Mouse (Mus musculus) kidney, embryonic 16.5 days (tissue): Measurements from ENCODE around the gene Bnip3. TPM values are rescaled to one million over a fixed set of nuclear protein-coding genes. Genes with fewer than 3 reads are reported as not detected.

Experiments used
- ATAC-seq: fragments of 200-750 bp; cut with Nextera tagmentation; 2 replicates; pipeline ENCODE4 v1.8.0; 2017; ENCODE audit warnings: moderate TSS enrichment; ENCODE audit not compliant: low FRiP score, low TSS enrichment
- H3K27ac ChIP-seq: fragments of 300-500 bp; sonication (generic); 2 replicates; pipeline ENCODE4 v1.5.1; 2014; ENCODE audit warnings: low read length
- H3K27me3 ChIP-seq: fragments of 300-500 bp; sonication (generic); 2 replicates; pipeline ENCODE4 v1.6.1; 2014; ENCODE audit warnings: low read length, control low read depth, mixed read lengths; ENCODE audit not compliant: insufficient read depth
- H3K36me3 ChIP-seq: fragments of 300-500 bp; sonication (generic); 2 replicates; pipeline ENCODE4 v1.6.1; 2014; ENCODE audit warnings: low read length, control low read depth, mixed read lengths; ENCODE audit not compliant: insufficient read depth
- H3K4me1 ChIP-seq: fragments of 300-500 bp; sonication (generic); 2 replicates; pipeline ENCODE4 v1.6.1; 2014; ENCODE audit warnings: low read length, control low read depth, mixed read lengths; ENCODE audit not compliant: insufficient read depth
- H3K4me2 ChIP-seq: fragments of 300-500 bp; sonication (generic); replicated peaks from 2 replicates; pipeline ENCODE4 v1.6.1; 2014; ENCODE audit warnings: low read depth, low read length
- H3K4me3 ChIP-seq: fragments of 300-500 bp; sonication (generic); 2 replicates; pipeline ENCODE4 v1.5.1; 2014; ENCODE audit warnings: mild to moderate bottlenecking, low read length
- H3K9ac ChIP-seq: fragments of 300-500 bp; sonication (generic); replicated peaks from 2 replicates; pipeline ENCODE4 v1.6.1; 2014; ENCODE audit warnings: low read length
- H3K9me3 ChIP-seq: fragments of 300-500 bp; sonication (generic); 2 replicates; pipeline ENCODE4 v1.6.1; 2016; ENCODE audit warnings: low read length, control low read depth
- WGBS: fragments of 180-500 bp; shearing (Covaris S2); extraction: QIAGEN DNeasy Blood & Tissue Kit; methylation state at CpG from one replicate; pipeline ENCODE4 v1.1.7; 2014; 5-methylcytosine and 5-hydroxymethylcytosine counted together
- polyA plus RNA-seq: library from polyadenylated mRNA; unstranded; fragments of >200 nt; fragmentation: Nextera tagmentation; extraction: Ambion mirVana; gene quantifications from 2 replicates; pipeline ENCODE4 v1.2.1, GENCODE M21; 2015

Bnip3 gene
- polyA plus RNA-seq, 1 experiment from 2014 or later = 115 TPM

DNA sequence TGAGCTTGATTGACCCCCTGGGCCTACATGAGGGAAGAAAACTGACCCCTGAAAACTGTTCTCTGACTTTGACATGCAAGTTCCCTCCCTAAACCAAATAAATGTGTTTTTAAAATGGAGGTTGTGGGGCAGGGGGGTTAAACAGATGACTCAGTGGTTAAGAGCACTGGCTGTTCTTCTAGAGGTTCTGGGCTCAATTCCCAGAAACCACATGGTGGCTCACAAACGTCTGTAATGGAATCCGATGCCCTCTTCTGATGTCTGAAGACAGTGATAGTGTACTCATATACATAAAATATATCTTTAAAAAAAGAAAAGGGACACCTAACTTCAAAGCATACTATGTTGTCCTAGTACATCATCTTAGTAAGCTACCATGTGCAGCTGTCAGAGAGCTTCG, 34.3 kb downstream of the Bnip3 start:
- Histone ChIP-seq H3K9ac (no peak overlapping the region), H3K27ac (no peak overlapping the region), H3K4me3 (no peak overlapping the region), H3K4me1 (no peaks in the 10 kb centered on the region), H3K4me2 (no peak overlapping the region), H3K9me3 (no peaks in the 10 kb centered on the region), H3K36me3 (peaks cover 67% of the 10 kb centered on the region), H3K27me3 (no peaks in the 10 kb centered on the region)
- 73% methylated on average over 3 of the region's 3 CpGs for WGBS
- ATAC-seq = no peak

DNA sequence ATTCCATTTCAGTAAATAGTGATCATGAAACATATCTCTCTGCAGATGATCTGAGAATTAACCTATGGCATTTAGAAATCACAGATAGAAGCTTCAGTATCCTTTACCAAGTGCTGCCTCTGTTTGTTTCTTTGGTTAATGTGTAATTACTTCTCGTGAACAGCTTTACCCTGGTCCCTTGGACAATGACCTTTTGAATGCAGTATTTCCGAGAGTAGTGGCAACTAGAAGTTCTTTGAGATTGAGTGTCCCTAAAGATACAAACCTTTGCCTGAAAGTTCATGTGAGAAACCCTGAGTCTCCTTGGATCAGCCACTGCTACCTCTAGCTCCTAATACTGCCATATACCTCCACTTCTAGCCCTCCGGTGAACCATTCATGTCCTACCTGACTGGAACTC, 36.4 kb downstream of the Bnip3 start:
- H3K27me3 ChIP-seq = no peaks in the 10 kb centered on the region
- no peaks in the 10 kb centered on the region for H3K4me1 ChIP-seq
- ATAC-seq = no peak
- H3K36me3 ChIP-seq = peaks cover 63% of the 10 kb centered on the region
- no peak overlapping the region for H3K4me2 ChIP-seq
- no peak overlapping the region for H3K9ac ChIP-seq
- no peak overlapping the region for H3K4me3 ChIP-seq
- H3K9me3 ChIP-seq = no peaks in the 10 kb centered on the region
- H3K27ac ChIP-seq = no peak overlapping the region
- WGBS = 83% methylated on average over 3 of the region's 3 CpGs

DNA sequence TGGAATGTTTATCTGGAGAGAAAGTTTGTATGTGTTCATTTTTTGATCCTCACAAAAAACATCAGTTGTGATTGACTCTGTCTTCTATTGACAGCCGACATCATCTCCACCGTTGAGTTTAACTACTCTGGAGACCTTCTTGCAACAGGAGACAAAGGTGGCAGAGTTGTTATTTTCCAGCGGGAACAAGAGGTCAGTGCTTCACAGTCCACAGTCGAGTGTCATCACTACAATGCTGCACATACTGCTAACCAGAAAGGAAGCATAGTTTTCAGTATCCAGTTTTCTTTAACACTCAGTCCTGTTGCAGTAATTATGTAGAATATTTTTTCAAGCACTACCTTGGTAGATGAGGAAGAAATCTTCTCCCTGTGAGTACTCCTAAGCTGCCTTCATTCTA, 41.0 kb downstream of the Bnip3 start:
- no peaks in the 10 kb centered on the region for H3K27me3 ChIP-seq
- no peak overlapping the region for H3K9ac ChIP-seq
- H3K27ac ChIP-seq = no peak overlapping the region
- H3K9me3 ChIP-seq = no peaks in the 10 kb centered on the region
- 91% methylated on average over 4 of the region's 4 CpGs for WGBS
- peaks cover 25% of the 10 kb centered on the region for H3K36me3 ChIP-seq
- H3K4me2 ChIP-seq = no peak overlapping the region
- no peak for ATAC-seq
- H3K4me1 ChIP-seq = no peaks in the 10 kb centered on the region
- no peak overlapping the region for H3K4me3 ChIP-seq

DNA sequence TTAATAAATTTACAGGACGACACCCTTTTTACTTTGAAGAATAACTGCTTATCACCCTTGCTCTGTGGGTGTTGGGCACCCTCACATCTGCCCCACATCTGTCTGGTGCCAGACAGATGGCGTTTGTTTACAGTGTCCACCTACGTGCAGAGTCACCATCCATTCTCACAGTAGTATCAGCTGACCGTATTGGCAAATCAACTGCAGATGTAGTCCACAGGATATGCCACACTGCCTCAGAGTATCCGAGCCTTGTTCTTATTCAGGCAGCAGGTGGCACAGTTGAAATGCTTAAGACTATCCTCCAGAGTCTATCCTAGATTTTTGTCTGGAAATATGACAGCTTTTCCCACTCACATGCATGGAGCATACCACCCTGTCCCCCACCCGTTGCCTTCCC, 42.0 kb downstream of the Bnip3 start:
- no peak overlapping the region for H3K27ac ChIP-seq
- 80% methylated on average over 6 of the region's 6 CpGs for WGBS
- peaks cover 23% of the 10 kb centered on the region for H3K36me3 ChIP-seq
- no peak for ATAC-seq
- H3K4me3 ChIP-seq = no peak overlapping the region
- no peaks in the 10 kb centered on the region for H3K9me3 ChIP-seq
- H3K27me3 ChIP-seq = no peaks in the 10 kb centered on the region
- H3K4me1 ChIP-seq = no peaks in the 10 kb centered on the region
- H3K9ac ChIP-seq = no peak overlapping the region
- H3K4me2 ChIP-seq = no peak overlapping the region

DNA sequence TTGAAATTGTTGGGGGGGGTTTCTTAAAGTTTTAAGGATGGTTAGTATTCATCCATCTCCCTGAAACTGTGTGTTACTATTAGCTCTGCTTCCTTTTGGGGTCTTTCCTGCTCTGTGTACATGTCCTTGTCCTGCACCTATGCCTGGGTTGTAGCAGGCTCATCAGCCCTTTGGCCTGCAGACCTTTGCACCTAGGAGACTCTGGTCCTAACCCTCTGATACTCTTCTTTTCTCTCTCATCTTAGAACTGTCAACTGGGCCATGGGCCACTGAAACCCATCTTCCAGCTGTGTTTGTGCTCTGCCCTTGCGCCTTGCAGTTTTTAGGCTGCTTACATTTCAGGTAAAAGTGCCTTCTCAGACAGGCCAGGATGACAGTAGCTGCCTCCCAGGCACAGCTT, 44.5 kb downstream of the Bnip3 start:
- Histone ChIP-seq H3K27me3 (no peaks in the 10 kb centered on the region), H3K36me3 (peaks cover 15% of the 10 kb centered on the region), H3K4me3 (no peak overlapping the region), H3K27ac (no peak overlapping the region), H3K4me1 (no peaks in the 10 kb centered on the region), H3K4me2 (no peak overlapping the region), H3K9ac (no peak overlapping the region), H3K9me3 (no peaks in the 10 kb centered on the region)
- 91% methylated on average over 1 of the region's 1 CpGs for WGBS
- no peak for ATAC-seq

DNA sequence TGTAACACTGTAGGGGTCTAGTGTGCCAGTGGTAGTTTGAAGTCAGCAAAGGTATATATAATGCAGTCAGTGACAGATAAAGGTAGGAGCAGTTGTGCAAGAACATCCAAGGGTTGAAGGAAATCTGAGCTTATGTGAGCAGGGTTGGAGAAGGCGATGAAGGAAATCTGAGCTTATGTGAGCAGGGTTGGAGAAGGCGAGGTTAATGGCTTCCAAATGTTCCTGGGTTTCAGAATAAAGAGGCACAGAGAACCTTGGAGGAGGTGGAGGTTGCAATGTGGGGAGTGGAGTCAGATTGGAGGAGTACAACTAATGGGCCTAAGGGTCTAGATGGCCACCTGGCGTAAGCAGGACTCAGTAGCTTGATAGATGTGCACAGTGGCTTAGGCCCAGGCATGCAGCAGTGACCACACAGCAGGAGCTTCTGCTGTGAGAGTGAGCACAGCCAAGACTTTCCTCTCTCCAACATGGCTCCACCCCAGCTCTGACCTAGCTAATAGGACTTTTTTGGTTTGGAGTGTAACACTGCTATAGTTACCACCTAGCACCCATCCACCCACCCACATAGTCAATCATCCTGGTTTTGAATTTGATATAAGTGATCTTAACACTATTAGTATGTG, 45.3 kb downstream of the Bnip3 start:
- Histone ChIP-seq H3K9ac (no peak overlapping the region), H3K36me3 (peaks cover 10% of the 10 kb centered on the region), H3K9me3 (no peaks in the 10 kb centered on the region), H3K4me2 (no peak overlapping the region), H3K4me1 (no peaks in the 10 kb centered on the region), H3K27me3 (no peaks in the 10 kb centered on the region), H3K4me3 (no peak overlapping the region), H3K27ac (no peak overlapping the region)
- 65% methylated on average over 3 of the region's 3 CpGs for WGBS
- ATAC-seq = no peak

DNA sequence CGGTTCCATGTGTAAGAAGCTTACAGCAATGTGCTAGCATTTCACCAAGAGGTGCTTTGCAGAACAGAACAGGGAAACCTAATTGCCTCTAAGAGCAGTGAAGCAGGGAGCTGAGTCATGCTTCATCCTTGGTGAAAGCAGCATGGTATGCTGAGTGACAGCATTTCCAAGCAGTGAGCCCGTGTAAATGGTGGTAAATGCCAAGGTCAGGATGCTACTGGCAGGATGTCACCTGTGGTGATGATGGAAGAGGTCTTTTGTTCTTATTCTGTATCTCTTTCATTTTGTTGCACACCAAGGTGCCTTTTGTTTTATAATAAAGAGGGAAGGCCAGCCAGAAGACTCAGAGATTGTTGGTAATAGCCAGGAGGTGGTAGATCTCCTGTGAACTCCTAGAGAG, 52.6 kb downstream of the Bnip3 start:
- no peak overlapping the region for H3K4me3 ChIP-seq
- H3K4me1 ChIP-seq = no peaks in the 10 kb centered on the region
- WGBS = 65% methylated on average over 2 of the region's 2 CpGs
- no peak for ATAC-seq
- H3K36me3 ChIP-seq = peaks cover 28% of the 10 kb centered on the region
- no peaks in the 10 kb centered on the region for H3K27me3 ChIP-seq
- H3K9me3 ChIP-seq = no peaks in the 10 kb centered on the region
- H3K27ac ChIP-seq = no peak overlapping the region
- H3K4me2 ChIP-seq = no peak overlapping the region
- no peak overlapping the region for H3K9ac ChIP-seq

DNA sequence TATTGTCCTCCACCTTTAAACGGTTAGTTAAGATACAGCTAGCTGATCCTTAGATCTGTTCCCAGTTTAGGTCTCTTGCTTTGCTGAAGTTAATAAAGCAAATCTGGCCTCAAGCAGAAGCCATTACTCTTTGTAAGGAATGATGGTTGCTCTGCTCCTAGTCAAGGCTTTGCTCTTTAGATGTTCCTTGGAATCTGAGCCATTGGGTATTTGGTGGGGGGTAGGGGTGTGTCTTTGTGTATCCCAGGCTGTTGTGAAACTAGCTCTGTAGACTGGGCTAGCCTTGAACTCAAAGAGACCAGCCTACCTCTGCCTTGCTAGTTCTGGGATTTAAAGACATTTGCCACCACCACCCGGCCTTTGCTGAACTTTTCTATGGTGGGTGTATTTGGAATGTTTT, 55.1 kb downstream of the Bnip3 start:
- Histone ChIP-seq H3K36me3 (peaks cover 28% of the 10 kb centered on the region), H3K9ac (no peak overlapping the region), H3K4me1 (no peaks in the 10 kb centered on the region), H3K4me2 (no peak overlapping the region), H3K27me3 (no peaks in the 10 kb centered on the region), H3K9me3 (no peaks in the 10 kb centered on the region), H3K4me3 (no peak overlapping the region), H3K27ac (no peak overlapping the region)
- ATAC-seq = no peak
- 92% methylated on average over 2 of the region's 2 CpGs for whole genome bisulfite sequencing

DNA sequence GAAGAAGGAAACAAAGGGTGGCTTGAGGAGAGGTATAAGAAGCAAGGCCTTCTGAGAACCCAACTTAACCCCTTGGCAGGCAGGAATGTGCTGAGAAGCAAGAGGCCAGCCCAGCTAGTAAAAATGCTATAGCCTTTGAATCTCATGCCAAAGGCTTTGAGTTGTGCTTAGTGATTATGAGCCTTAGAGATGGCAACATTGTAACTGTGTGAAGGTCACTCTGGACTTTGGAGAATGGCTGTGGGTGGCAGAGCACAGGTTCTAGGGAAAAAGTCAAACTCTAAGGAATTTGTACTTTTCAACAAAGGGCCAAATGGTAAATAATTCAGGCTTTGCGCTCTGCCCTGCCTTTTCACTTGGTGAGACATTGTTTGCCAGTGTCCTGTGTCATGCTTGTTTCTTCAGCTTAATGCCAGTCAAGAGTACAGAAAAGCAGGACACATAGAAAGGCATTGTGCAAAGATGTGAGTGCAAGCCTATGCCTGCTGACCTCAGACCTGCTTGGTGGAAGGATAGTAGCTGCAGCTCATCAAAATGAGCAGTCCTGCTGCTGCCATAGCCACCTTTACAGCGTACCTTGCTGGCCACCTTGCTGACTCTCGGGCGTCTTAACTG, 55.8 kb downstream of the Bnip3 start:
- 96% methylated on average over 4 of the region's 4 CpGs for WGBS
- H3K36me3 ChIP-seq = peaks cover 28% of the 10 kb centered on the region
- no peak for ATAC-seq

DNA sequence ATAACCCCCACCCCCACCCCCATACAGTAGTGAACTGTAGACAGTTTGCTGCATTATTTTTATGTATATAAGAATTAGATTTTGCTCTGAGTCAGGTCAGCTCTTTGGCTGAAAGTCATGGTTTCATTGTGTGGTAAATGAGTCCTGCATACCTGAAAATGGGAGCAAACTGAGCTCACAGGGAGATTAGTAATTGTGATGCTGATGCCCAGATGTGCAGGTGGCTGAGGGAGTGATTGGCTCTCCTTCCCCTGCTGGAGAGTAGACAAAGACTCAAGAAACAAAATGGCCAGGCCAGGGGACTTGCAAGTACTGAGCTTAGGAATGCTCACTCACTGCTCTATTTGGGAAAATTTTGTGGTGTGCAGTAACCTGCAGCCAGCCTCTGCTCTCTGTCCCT, 59.2 kb downstream of the Bnip3 start:
- Histone ChIP-seq H3K9me3 (no peaks in the 10 kb centered on the region), H3K36me3 (peaks cover 18% of the 10 kb centered on the region)
- ATAC-seq = no peak

More for the DNA sequence above, 55.8 kb downstream of the Bnip3 start:
- H3K27ac ChIP-seq = no peak overlapping the region
- no peak overlapping the region for H3K4me2 ChIP-seq
- no peak overlapping the region for H3K4me3 ChIP-seq
- peaks cover 2% of the 10 kb centered on the region for H3K4me1 ChIP-seq
- H3K9ac ChIP-seq = no peak overlapping the region
- H3K27me3 ChIP-seq = no peaks in the 10 kb centered on the region
- no peaks in the 10 kb centered on the region for H3K9me3 ChIP-seq

More for the DNA sequence above, 59.2 kb downstream of the Bnip3 start:
- Histone ChIP-seq H3K4me3 (no peak overlapping the region), H3K27me3 (no peaks in the 10 kb centered on the region), H3K4me2 (no peak overlapping the region), H3K9ac (no peak overlapping the region), H3K4me1 (peaks cover 20% of the 10 kb centered on the region), H3K27ac (no peak overlapping the region)
